Mouse (Mus musculus) cortical plate, adult 2 months (tissue): ENCODE measurements around the gene Chid1.

Experiments
- CTCF ChIP-seq: fragments of 200-500 bp; IDR thresholded peaks from 2 replicates; pipeline ENCODE4 v1.5.1; 2011; ENCODE audit warnings: mild to moderate bottlenecking, control low read depth, low read length; ENCODE audit not compliant: insufficient read depth; ENCODE audit errors: extremely low read depth
- POLR2A ChIP-seq: fragments of 200-500 bp; IDR thresholded peaks from 2 replicates; pipeline ENCODE4 v1.6.1; 2011; ENCODE audit warnings: mild to moderate bottlenecking, low read length, control low read depth; ENCODE audit not compliant: insufficient read depth; ENCODE audit errors: extremely low read depth

DNA sequence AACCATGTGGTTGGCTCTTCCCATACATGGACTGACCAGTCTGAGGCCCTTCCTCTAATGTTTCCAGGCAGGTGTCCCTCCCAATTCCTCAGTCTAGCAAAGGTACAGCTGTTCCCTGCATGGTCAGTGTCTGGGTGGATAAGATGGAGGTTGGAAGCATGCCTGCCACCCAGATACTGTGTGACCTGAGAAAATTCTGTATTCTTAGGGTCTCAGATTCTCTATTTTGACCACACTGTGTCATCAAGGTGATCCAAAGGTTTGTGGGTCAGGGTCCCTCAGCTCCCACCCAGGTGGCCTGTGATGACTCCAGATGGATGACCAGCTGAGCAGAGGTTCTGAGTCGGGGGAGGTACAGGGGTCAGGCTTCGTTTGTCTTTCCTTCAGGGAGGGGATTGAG, 54.5 kb downstream of the Chid1 start:
- TF ChIP-seq CTCF (no peak), POLR2A (no peak)
